Mouse (Mus musculus) left cerebral cortex, postnatal 25 days (tissue): Measurements from ENCODE around the gene Cbr2. TPM values are rescaled to one million over a fixed set of nuclear protein-coding genes. Genes with fewer than 3 reads are reported as not detected.
"Not testable (repeated sequence)": the region's sequence is repeated elsewhere in the genome, so short reads cannot be mapped to it uniquely, and the experiment has no call there.

ENCODE experiments used
- DNase-seq, 2 experiments: peaks; one replicate each; pipeline ENCODE4 v3.0.0; 2022; ENCODE audit warnings: low spot score in 2 of 2, mixed read lengths in 1 of 2
- intact Hi-C: fragments of 180-260 bp; cut with DNase I; formaldehyde crosslinking; loops from one replicate; pipeline ENCODE4 v1.15.1; 2025
- total RNA-seq, 2 experiments: library from RNA; stranded (reverse); gene quantifications; 2 replicates each; pipeline ENCODE4 v1.2.3; 2021

The Cbr2 gene
- total RNA-seq, 2 experiments from 2014 or later: 2.6 to 3.7 TPM

- no peak for DNase-seq
- intact Hi-C loops: no loop called here
Measured at GRCm38 (mm10) chr11:120740981-120741380, 9.1 kb upstream of the Cbr2 start.

GRCm38 (mm10) chr11:120736424-120736823 is 4.5 kb upstream of the Cbr2 start:
- intact Hi-C loops: no loop called here
- no peak for DNase-seq

GRCm38 (mm10) chr11:120733521-120733920 is 1.6 kb upstream of the Cbr2 start:
- DNase-seq: no peak

DNA sequence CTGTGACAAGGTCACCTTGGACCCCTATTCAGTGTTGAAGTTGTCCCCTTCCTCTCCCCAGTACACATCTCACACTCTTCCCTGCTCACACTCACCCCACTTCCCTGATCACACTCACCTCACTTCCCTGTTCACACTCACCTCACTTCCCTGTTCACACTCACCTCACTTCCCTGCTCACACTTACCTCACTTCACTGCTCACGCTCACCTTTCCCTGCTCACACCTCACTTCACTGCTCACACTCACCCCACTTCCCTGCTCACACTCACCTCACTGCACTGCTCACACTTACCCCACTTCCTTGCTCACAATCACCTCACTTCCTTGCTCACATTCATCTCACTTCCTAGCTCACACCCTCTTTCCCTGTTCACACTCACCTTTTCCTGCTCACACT is 519 bp downstream of the Cbr2 start:
- intact Hi-C loops: no loop called here
- DNase-seq: no peak

More at GRCm38 (mm10) chr11:120733521-120733920, 1.6 kb upstream of the Cbr2 start:
- intact Hi-C loops: no loop called here

DNA sequence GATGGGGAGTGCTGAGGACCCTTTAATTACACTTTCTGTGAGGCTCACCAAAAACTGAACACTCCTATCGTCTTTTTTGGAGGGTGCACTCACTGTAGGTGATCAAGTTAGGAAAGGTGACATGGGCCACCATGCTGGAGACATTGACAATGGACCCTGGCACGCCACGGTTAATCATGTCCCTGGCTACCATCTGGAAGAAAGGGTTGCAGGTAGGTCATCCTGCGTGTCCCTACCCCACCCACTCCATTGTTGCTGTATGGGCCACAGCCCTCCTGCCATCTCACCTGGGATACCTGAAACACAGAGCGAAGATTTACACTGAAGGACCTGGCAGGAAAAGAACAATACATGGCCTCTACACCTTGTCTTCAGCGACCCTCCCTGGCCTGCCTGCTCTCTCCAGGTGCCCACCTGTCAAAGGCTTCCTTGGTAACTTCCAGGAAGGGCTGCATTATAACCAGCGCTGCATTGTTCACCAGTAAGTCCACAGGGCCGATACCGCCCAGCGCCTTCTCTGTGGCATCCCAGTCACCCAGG is 1.5 kb downstream of the Cbr2 start:
- no peak for DNase-seq
- intact Hi-C loops: no loop called here

DNA sequence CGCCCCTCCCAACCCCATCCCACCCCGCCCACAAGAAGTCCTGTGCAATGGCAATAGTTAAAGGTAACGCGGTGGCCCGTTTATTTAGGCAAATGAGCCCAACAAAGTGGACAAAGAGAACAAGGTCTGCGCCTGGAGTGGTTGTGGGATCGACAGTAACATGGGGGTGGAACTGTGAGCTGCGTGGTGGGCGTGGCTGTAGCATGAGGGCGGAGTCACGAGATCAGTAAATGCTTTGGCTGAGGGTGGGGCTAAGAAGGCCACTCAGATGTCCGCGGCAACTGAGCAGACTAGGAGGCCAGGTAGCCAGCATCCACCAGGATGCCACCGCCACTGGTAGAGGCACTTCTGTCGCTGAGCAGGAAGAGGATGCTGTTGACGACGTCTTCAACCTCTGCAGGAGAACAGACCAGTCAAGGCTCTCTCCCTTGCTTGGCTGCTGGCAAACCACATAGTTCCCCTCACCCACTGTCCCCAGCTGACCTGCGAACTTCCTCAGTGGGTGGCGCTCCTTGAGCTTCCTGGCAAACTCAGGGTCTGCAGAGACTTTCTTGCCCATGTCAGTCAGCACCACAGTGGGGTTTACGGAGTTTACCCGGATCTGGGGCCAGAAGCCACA is 2.4 kb downstream of the Cbr2 start:
- DNase-seq: peak in 1 of 2 experiments; percentile 29
- intact Hi-C loops: not testable (repeated sequence)

DNA sequence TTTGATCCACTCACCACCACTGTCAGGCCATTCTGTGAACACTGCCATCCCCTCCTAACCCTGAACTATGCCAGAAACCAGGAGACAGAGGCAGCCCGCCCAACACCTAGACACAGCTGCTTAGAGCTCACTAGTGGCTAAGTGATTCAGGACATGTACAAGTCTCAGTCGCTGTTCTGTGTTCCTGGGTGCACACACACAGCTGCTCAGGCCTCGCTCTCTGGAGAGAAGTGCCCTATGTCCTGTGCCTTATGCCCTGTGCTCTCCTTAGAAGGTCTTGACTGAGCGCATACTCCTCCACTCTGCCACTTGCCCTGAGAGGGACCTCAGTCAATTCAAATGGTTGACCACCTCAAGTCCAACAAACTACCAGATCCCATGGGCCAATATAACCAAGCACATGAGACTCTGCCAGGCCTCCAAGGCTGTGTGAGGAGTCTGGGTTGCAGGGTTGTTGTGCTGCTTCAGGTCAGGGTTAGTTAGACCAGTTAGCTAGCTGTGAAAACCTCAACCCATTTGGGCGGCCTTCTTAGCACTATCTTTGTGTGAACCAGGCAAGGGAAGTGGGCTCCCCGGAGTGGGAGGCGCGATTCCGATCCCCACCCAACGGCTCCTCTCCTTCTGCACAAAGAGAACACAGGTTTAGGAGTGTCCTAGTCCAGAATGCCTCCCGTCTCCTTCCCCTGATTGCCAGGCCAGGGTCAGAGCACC is 3.2 kb downstream of the Cbr2 start:
- no peak for DNase-seq
- intact Hi-C loops: no loop called here

GRCm38 (mm10) chr11:120727564-120727963 is 4.3 kb downstream of the Cbr2 start:
- DNase-seq: no peak

DNA sequence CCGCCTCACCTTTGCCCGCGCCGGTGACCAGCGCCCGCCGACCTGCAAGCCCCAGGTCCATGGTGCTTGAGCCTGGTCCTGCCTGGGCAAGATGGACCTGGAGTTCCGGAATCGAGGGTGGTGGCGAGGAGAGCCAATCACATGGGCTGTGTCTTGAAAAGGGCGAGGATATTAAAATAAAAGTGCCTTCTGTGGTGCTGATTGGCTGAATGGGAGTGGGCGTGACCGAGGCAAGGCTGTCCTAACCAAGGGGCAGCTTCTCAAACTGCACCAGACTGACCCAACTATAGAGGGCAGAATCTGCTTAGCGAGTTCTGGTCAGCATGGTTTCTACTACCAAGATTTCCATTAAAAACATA is 4.8 kb downstream of the Cbr2 start, which contains the start of gene Dcxr:
Dcxr (minus strand) TSS at position 113 of the 359 bp plus-strand sequence.
- peak; percentile 65 to 81 for DNase-seq
- intact Hi-C loops: no loop called here

More at GRCm38 (mm10) chr11:120727564-120727963, 4.3 kb downstream of the Cbr2 start:
- intact Hi-C loops: no loop called here

- DNase-seq: no peak
- intact Hi-C loops: no loop called here
Measured at GRCm38 (mm10) chr11:120726243-120727168, 5.4 kb downstream of the Cbr2 start.

DNA sequence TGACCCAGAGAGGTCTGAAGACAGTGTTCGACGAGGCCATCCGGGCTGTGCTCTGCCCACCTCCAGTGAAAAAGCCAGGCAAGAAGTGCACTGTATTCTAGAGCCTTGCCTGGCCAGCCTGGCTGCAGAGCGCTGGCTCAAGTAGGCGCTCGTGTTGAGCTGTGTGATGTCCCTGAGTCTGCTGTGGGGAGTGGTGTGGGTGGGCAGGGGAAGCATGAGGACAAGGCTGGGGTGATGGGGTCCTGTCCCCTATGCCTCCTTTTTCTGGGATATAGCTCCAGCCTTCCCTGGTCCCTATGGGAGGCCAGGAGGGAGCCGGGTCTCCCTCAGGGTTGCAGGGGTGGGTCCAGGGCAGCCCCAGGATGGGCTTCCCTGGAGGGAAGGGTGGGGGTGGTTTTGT is 8.4 kb downstream of the Cbr2 start:
- no peak for DNase-seq
- intact Hi-C loops: loop anchor here (5.0 kb wide), 1 partner anchor 319 kb away; no protein-coding TSS in a partner anchor

GRCm38 (mm10) chr11:120722761-120723382 is 9.0 kb downstream of the Cbr2 start:
- no peak for DNase-seq
- intact Hi-C loops: loop anchor here (5.0 kb wide), 1 partner anchor 319 kb away; no protein-coding TSS in a partner anchor

GRCm38 (mm10) chr11:120722067-120722630 is 9.8 kb downstream of the Cbr2 start:
- DNase-seq: no peak
- intact Hi-C loops: loop anchor here (5.0 kb wide), 1 partner anchor 320 kb away; no protein-coding TSS in a partner anchor

- DNase-seq: peak; percentile 62 to 69
- intact Hi-C loops: loop anchor here (5.0 kb wide), 1 partner anchor 321 kb away; no protein-coding TSS in a partner anchor
Measured at GRCm38 (mm10) chr11:120721124-120722066, 10.5 kb downstream of the Cbr2 start, which contains the start of gene Rac3. TSS of gene Rac3 (plus strand) at chr11:120721470.

DNA sequence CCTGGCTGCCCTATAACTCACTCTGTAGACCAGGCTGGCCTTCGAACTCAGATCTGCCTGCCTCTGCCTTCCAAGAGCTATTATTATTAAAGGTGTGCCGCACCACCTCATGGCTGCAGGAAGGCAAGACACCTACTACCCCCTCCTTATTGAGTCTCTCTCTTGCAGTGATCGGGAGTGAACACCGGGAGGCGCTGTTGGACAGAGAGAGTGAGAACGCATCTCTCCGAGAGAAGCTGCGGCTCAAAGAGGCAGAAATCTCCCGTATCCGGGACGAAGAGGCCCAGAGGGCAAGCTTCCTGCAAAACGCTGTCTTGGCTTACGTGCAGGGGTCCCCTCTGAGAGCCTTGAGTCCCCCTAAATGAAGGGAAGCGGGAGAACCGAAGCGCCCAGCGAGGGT is 11.5 kb downstream of the Cbr2 start:
- DNase-seq: peak; percentile 78 to 92
- intact Hi-C loops: loop anchor here (1.0 to 5.0 kb wide), 2 partner anchors 56 to 322 kb away; no protein-coding TSS in a partner anchor

DNA sequence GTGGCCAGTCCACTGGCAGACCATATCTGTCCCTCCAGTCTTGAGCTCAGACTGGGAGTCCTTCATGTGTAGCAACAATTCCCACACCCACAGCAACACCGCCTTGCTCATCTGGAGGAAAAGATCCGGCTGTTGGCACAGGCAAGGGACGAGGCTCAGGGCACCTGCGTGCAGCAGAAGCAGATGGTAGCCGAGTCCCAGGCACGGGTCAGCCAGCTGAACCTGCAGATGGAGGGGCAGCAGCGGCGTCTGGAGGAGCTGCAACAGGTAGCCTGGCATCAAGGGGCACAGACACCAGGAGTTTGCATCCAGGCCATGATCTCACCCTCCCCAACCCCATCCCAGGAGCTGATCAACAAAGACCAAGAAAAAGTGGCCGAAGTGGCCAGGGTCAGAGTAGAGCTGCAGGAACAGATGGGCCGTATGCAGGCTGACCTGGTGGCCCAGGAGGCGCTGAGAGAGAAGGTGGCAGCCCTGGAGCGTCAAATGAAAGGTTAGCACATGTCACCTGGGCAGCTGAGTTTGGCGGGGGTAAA is 12.0 kb downstream of the Cbr2 start:
- intact Hi-C loops: loop anchor here (1.0 to 5.0 kb wide), 2 partner anchors 56 to 322 kb away; no protein-coding TSS in a partner anchor
- no peak for DNase-seq

DNA sequence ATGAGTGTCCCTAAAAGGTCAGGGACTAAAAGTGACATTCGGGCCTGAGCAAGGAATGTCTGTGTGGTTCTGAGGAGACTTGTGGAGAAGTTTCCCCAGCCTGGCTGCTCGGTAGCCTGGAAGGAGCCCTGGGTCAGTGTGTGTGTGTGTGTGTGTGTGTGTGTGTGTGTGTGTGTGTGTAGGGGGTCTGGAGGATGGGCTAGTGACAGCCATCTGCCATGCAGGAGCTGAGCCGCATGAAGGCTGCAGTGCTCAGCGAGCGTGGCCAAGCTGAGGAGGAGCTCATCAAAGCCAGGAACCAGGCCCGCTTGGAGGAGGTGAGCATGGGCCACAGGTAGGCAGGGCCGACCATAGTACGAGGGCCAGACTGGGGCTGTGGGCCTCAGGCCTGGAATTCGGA is 12.7 kb downstream of the Cbr2 start:
- no peak for DNase-seq
- intact Hi-C loops: no loop called here
